Mouse (Mus musculus): ENCODE measurements around the gene Picalm.

GRCm38 (mm10) chr7:90136736-90137135, 6.7 kb downstream of the Picalm start:
- TF ChIP-seq CTCF (IDR thresholded peaks at IDR 0.05; ENCODE audit: control insufficient read depth, insufficient read depth, low read length) (no peak), POLR2A (IDR thresholded peaks at IDR 0.05; ENCODE audit: borderline replicate concordance, control insufficient read depth, low read depth, low read length) (no peak)

Measured in bone marrow, adult 2 months (tissue).